ENCODE assay signal across 15 mouse cellular contexts in the genomic region with DNA sequence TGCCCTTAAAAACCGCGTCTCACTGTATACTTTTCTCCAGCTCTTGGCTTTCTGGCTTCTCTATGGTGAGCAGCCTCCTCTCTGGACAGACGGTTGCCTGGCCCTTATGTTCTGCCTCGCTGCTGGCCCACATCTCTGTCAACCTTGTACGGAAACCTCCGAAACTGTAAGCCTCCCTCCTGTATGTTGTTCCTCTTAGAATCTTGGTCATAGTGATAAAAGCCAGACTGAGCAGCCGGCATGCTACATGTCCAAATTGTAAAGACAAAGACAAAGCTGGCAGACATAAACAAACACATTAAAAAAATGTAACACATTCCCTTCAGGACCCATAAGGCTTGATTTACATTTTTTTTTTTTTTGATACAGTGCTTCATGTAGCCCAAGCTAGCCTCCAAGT.
"Had no signal": no experiment of that assay in that cellular context is flagged by ENCODE, and none has a peak within 500 bp of the region (broad histone marks: within the 10 kb centered on the region; RNA-seq: fewer than 3 reads in every experiment).

No protein-coding gene starts in this region.

- H3K27me3 ChIP-seq: kidney, embryonic 15.5 days; liver, embryonic 13.5 days had no signal

- H3K27ac ChIP-seq: kidney, embryonic 15.5 days; left cerebral cortex, adult 2 months; liver, embryonic 13.5 days; neural tube, embryonic 12.5 days; neural tube, embryonic 15.5 days; stomach, postnatal 0 days had no signal

- DNase-seq: layer of hippocampus, postnatal 36 days; liver, embryonic 13.5 days; midbrain, embryonic 14.5 days; right cerebral cortex, adult 18-20 months; right cerebral cortex, postnatal 14 days; right cerebral cortex, postnatal 4 days; thymus, adult 2 months; thymus, postnatal 14 days; thymus, postnatal 4 days had no signal

- H3K9me3 ChIP-seq: kidney, embryonic 15.5 days; neural tube, embryonic 12.5 days; neural tube, embryonic 15.5 days had no signal

- H3K4me1 ChIP-seq: liver, embryonic 13.5 days; neural tube, embryonic 15.5 days had no signal

- H3K9ac ChIP-seq: kidney, embryonic 15.5 days; liver, embryonic 13.5 days; neural tube, embryonic 12.5 days; neural tube, embryonic 15.5 days had no signal

- H3K4me3 ChIP-seq: kidney, embryonic 15.5 days; left cerebral cortex, adult 2 months; liver, embryonic 13.5 days; neural tube, embryonic 12.5 days; neural tube, embryonic 15.5 days had no signal

- H3K36me3 ChIP-seq: kidney, embryonic 15.5 days; liver, embryonic 13.5 days; neural tube, embryonic 12.5 days; neural tube, embryonic 15.5 days had no signal

- H3K4me2 ChIP-seq: liver, embryonic 13.5 days; midbrain, embryonic 11.5 days; neural tube, embryonic 12.5 days; neural tube, embryonic 15.5 days had no signal
